Mouse (Mus musculus): ENCODE measurements around the gene Rap1gap. TPM values are rescaled to one million over a fixed set of nuclear protein-coding genes. Genes with fewer than 3 reads are reported as not detected.

Rap1gap gene
- polyA plus RNA-seq, 1 experiment from 2014 or later, result 17.5 TPM

DNA sequence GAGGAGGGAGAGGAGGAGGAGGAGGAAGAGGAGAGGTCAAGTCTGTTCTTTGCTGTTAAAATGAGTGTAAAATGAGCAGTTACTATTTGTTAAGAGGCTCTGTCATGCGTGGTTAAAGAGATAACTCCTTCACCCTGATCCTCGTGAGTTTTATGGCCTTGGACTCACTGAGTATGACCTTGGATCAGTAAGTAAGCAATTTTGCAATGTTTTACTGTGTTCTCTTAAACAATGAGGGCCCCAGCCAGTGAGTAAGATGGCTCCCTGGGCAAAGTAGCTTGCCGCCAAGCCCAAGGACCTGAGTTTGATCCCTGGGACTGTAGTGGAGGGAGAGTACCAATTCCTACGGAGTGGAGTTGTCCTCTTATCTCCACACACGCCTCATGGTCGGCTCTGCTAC, 36.4 kb downstream of the Rap1gap start:
- no peaks in the 10 kb centered on the region for H3K36me3 ChIP-seq (ENCODE audit: control insufficient read depth, insufficient read depth, low read length)
- H3K4me1 ChIP-seq (ENCODE audit: control insufficient read depth, insufficient read depth, low read length), result peaks cover 6% of the 10 kb centered on the region; the same call in 1 of the 2 replicates
- WGBS, result 58% methylated on average over 6 of the region's 6 CpGs
- no peak overlapping the region for H3K9ac ChIP-seq (replicated peaks; ENCODE audit: low read depth, low read length)
- H3K4me3 ChIP-seq (ENCODE audit: low read depth, low read length), result no peak overlapping the region
- no peak for ATAC-seq (ENCODE audit: insufficient number of reproducible peaks, insufficient read depth, low FRiP score, low read depth)
- H3K9me3 ChIP-seq (ENCODE audit: control insufficient read depth, low read depth, low read length), result no peaks in the 10 kb centered on the region
- no peak overlapping the region for H3K27ac ChIP-seq (ENCODE audit: low read length)
- no peaks in the 10 kb centered on the region for H3K27me3 ChIP-seq (ENCODE audit: control insufficient read depth, insufficient read depth, low read length)
- H3K4me2 ChIP-seq (replicated peaks; ENCODE audit: low read depth, low read length), result no peak overlapping the region

DNA sequence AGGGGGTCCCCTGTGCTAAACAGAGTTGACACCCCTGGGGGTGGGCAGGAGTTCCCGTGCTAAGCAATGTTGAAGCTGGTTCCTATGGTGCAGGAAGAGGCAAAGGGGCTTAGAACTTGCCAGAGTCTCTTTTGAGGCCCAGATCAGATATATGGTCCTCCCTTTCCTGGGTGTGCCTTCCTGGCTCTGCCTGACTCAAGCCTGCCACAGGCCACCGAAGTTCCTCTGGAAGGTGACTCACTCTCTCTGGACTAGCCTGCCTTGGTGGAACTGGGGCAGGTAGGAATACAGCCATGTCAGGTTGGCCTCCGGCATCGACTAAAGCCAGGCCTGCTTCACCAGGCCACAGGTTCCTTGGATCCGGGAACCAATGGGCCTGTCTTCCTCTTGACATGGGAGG, 38.6 kb downstream of the Rap1gap start:
- Histone ChIP-seq H3K4me2 (replicated peaks; ENCODE audit: low read depth, low read length) (no peak overlapping the region), H3K4me1 (ENCODE audit: control insufficient read depth, insufficient read depth, low read length) (peaks cover 18% of the 10 kb centered on the region), H3K27me3 (ENCODE audit: control insufficient read depth, insufficient read depth, low read length) (no peaks in the 10 kb centered on the region), H3K36me3 (ENCODE audit: control insufficient read depth, insufficient read depth, low read length) (no peaks in the 10 kb centered on the region), H3K9me3 (ENCODE audit: control insufficient read depth, low read depth, low read length) (no peaks in the 10 kb centered on the region), H3K9ac (replicated peaks; ENCODE audit: low read depth, low read length) (no peak overlapping the region), H3K4me3 (ENCODE audit: low read depth, low read length) (no peak overlapping the region), H3K27ac (ENCODE audit: low read length) (no peak overlapping the region)
- whole genome bisulfite sequencing, result 89% methylated on average over 5 of the region's 5 CpGs
- ATAC-seq (ENCODE audit: insufficient number of reproducible peaks, insufficient read depth, low FRiP score, low read depth), result no peak

DNA sequence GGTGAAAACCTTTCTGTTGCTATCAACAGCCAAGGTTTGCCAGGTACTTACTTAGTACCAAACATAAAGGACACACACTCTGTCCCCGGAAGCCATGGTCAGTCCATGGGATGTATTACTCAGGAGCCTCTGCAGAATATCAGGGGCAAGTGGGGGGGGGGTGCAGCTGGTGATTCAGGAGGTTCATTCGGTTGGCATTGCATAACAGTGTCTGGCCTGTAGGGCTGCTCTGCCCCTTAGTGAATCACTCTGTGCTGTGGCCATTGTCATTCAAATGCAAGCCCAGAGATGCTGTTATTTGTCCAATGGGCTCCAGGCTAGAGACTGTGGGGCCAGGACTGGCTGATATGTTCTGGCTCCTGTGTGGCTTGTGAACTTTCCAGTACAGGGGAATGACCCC, 40.0 kb downstream of the Rap1gap start:
- 70% methylated on average over 2 of the region's 2 CpGs for WGBS
- H3K36me3 ChIP-seq (ENCODE audit: control insufficient read depth, insufficient read depth, low read length), result no peaks in the 10 kb centered on the region
- no peaks in the 10 kb centered on the region for H3K27me3 ChIP-seq (ENCODE audit: control insufficient read depth, insufficient read depth, low read length)
- H3K9me3 ChIP-seq (ENCODE audit: control insufficient read depth, low read depth, low read length), result no peaks in the 10 kb centered on the region
- no peak for ATAC-seq (ENCODE audit: insufficient number of reproducible peaks, insufficient read depth, low FRiP score, low read depth)
- no peak overlapping the region for H3K9ac ChIP-seq (replicated peaks; ENCODE audit: low read depth, low read length)
- H3K4me1 ChIP-seq (ENCODE audit: control insufficient read depth, insufficient read depth, low read length), result peaks cover 32% of the 10 kb centered on the region
- H3K4me2 ChIP-seq (replicated peaks; ENCODE audit: low read depth, low read length), result no peak overlapping the region
- no peak overlapping the region for H3K4me3 ChIP-seq (ENCODE audit: low read depth, low read length)
- no peak overlapping the region for H3K27ac ChIP-seq (ENCODE audit: low read length)

DNA sequence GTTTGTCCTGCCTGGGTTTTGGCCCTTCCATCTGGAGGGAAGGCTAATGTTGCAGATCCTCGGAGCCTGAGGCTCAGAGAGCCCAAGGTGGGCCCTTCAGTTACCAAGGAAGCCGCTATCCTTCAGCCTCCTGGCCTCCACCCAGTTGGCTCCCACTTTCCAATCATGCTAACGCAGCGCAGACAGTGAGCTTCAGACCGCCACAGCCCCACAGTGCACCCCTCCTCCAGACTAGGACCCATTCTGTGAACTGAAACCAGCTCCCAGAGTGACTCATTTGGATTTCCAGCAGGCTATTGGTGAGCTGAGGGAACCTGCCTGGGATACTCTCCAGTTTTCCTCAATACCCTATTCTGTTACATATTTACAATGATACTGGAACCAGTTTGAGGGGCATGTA, 40.9 kb downstream of the Rap1gap start:
- WGBS, result 64% methylated on average over 5 of the region's 5 CpGs
- no peaks in the 10 kb centered on the region for H3K9me3 ChIP-seq (ENCODE audit: control insufficient read depth, low read depth, low read length)
- H3K36me3 ChIP-seq (ENCODE audit: control insufficient read depth, insufficient read depth, low read length), result no peaks in the 10 kb centered on the region
- H3K4me1 ChIP-seq (ENCODE audit: control insufficient read depth, insufficient read depth, low read length), result peaks cover 33% of the 10 kb centered on the region
- H3K9ac ChIP-seq (replicated peaks; ENCODE audit: low read depth, low read length), result no peak overlapping the region
- H3K4me3 ChIP-seq (ENCODE audit: low read depth, low read length), result no peak overlapping the region
- no peaks in the 10 kb centered on the region for H3K27me3 ChIP-seq (ENCODE audit: control insufficient read depth, insufficient read depth, low read length)
- 0 out of 2 replicates have a peak overlapping the region, but pooled peaks have one; percentile 11 for H3K27ac ChIP-seq (ENCODE audit: low read length)
- no peak overlapping the region for H3K4me2 ChIP-seq (replicated peaks; ENCODE audit: low read depth, low read length)
- no peak for ATAC-seq (ENCODE audit: insufficient number of reproducible peaks, insufficient read depth, low FRiP score, low read depth)

DNA sequence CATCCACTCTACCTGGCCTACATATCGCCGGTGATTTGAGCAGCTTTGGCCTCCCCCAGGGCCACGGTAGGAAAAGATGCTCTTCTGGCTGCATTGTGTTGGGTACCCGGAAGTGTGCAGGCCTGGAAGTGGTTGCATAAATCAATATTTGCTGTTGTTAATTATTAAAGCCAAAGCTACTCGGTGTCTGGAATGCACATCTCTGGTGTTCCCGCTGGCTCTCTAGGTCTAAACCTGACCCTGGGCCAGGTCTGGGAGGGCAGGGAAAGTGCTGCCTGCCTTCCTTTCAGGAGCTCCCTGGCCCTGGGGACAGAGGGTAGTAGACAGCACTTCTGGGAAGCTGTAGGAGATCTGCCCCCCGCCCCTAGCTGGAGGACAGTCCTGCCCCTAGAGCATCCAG, 42.0 kb downstream of the Rap1gap start:
- H3K9me3 ChIP-seq (ENCODE audit: control insufficient read depth, low read depth, low read length), result no peaks in the 10 kb centered on the region
- no peak overlapping the region; the same call in 1 of the 2 replicates for H3K9ac ChIP-seq (replicated peaks; ENCODE audit: low read depth, low read length)
- no peaks in the 10 kb centered on the region for H3K36me3 ChIP-seq (ENCODE audit: control insufficient read depth, insufficient read depth, low read length)
- H3K27ac ChIP-seq (ENCODE audit: low read length), result peak overlapping the region; percentile 81
- H3K4me1 ChIP-seq (ENCODE audit: control insufficient read depth, insufficient read depth, low read length), result peaks cover 29% of the 10 kb centered on the region
- 0 out of 2 replicates have a peak overlapping the region, but pooled peaks have one; percentile 57 for H3K4me3 ChIP-seq (ENCODE audit: low read depth, low read length)
- no peaks in the 10 kb centered on the region for H3K27me3 ChIP-seq (ENCODE audit: control insufficient read depth, insufficient read depth, low read length)
- ATAC-seq (ENCODE audit: insufficient number of reproducible peaks, insufficient read depth, low FRiP score, low read depth), result no peak
- peak overlapping the region; percentile 82 for H3K4me2 ChIP-seq (replicated peaks; ENCODE audit: low read depth, low read length)
- WGBS, result 57% methylated on average over 7 of the region's 7 CpGs

DNA sequence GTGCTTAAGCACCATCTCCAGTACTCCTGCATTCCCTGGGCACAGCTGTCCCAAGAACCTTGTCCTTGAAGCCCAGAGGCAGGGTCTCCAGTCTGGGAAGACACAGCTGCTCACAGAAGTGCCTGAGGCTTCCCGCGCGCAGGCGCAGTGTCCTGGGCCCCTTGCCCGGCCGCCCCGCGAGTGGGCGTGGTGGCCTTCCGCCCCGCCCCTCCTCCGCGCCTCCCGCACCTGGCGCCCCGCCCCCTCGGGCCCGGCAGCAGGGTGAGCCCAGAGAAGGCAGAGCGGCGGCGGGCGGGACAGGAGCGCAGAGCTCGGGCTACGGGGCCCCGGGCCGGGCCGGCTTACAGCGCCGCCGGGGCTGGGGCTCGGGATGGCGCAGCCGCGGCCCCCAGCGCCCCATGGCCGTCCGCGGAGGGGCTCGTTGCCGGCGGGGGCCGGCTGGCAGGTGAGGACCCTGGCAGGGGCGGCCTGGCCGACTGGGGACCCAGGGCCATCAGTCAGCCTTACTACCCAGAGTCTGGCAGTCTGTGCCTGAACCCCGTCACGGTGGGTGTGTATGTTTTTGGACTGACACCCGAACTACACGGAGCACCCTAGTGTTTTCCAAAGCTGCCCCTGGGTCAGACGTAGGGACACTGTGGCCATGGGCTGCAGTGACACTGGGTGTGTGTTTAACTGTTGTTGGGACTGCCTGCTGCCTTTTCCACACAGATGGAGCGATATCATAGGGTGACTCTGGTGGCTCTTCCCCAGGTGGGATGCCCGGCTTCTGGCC, 42.9 kb downstream of the Rap1gap start:
- H3K9ac ChIP-seq (replicated peaks; ENCODE audit: low read depth, low read length), result peak overlapping the region; percentile 68
- H3K4me1 ChIP-seq (ENCODE audit: control insufficient read depth, insufficient read depth, low read length), result peaks cover 29% of the 10 kb centered on the region
- peak overlapping the region; percentile 81 for H3K27ac ChIP-seq (ENCODE audit: low read length)
- peak overlapping the region; percentile 57 for H3K4me3 ChIP-seq (ENCODE audit: low read depth, low read length)
- H3K27me3 ChIP-seq (ENCODE audit: control insufficient read depth, insufficient read depth, low read length), result no peaks in the 10 kb centered on the region
- WGBS, result 5% methylated on average over 49 of the region's 52 CpGs
- peak overlapping the region; percentile 82 for H3K4me2 ChIP-seq (replicated peaks; ENCODE audit: low read depth, low read length)
- no peaks in the 10 kb centered on the region for H3K9me3 ChIP-seq (ENCODE audit: control insufficient read depth, low read depth, low read length)
- H3K36me3 ChIP-seq (ENCODE audit: control insufficient read depth, insufficient read depth, low read length), result no peaks in the 10 kb centered on the region
- ATAC-seq (ENCODE audit: insufficient number of reproducible peaks, insufficient read depth, low FRiP score, low read depth), result peak; percentile 87

DNA sequence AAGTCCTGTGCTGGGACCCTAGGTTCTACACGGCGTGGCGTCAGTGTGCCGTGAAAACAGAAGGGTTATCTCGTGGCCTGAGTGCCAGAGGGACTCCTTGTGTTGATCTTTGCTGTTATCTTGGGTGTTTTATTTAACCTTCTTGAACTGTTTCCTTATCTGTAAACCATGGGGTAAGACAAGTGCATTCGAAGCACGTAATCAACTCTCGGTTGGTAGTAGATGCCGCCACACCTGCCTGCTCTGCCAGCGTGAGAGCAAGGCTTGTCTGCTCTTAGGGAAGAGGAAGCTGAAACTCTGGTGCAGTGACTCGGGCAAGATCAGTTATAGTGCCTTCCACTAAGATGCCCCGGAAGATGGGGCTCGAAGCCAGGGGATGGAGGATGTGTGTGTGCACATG, 48.4 kb downstream of the Rap1gap start:
- ATAC-seq (ENCODE audit: insufficient number of reproducible peaks, insufficient read depth, low FRiP score, low read depth), result 0 out of 2 replicates have a peak, but pooled peaks have one; percentile 25
- WGBS, result 65% methylated on average over 13 of the region's 13 CpGs
- no peak overlapping the region; the same call in 1 of the 2 replicates for H3K27ac ChIP-seq (ENCODE audit: low read length)

DNA sequence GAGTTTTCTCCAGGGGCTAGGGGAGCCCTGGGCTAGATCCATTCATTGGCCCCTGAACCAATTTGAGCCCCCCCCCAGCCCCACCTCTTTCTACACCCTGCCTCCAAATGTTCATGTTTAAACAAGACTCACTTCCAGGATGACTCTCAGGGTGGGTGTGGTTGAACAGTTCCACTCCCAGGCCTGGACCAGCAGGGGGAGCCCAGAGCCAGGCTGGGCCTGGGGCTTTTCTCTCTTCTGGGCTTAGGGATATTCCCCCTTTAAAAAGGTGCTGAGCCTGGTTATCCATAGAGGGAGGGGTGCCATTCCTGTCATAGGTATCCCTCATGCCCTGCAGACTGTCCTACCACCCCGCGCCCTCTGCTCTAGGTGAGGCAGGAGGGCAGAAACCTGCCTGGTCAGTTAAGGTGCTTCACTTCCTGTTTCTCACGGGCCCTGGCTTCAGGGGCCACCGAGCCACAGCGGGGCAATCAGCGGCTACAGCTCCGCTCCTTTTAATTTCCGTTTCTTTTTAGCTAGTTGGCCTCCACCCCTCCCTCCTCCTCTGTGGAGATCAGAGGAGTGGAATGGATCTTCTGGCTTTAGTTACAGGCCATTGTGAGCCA, 49.6 kb downstream of the Rap1gap start:
- no peak overlapping the region for H3K4me2 ChIP-seq (replicated peaks; ENCODE audit: low read depth, low read length)
- ATAC-seq (ENCODE audit: insufficient number of reproducible peaks, insufficient read depth, low FRiP score, low read depth), result peak; percentile 42; the same call in 1 of the 2 replicates
- no peaks in the 10 kb centered on the region for H3K9me3 ChIP-seq (ENCODE audit: control insufficient read depth, low read depth, low read length)
- no peak overlapping the region for H3K27ac ChIP-seq (ENCODE audit: low read length)
- H3K9ac ChIP-seq (replicated peaks; ENCODE audit: low read depth, low read length), result no peak overlapping the region
- WGBS, result 42% methylated on average over 8 of the region's 8 CpGs
- no peak overlapping the region for H3K4me3 ChIP-seq (ENCODE audit: low read depth, low read length)
- H3K4me1 ChIP-seq (ENCODE audit: control insufficient read depth, insufficient read depth, low read length), result peaks cover 6% of the 10 kb centered on the region
- H3K36me3 ChIP-seq (ENCODE audit: control insufficient read depth, insufficient read depth, low read length), result no peaks in the 10 kb centered on the region
- no peaks in the 10 kb centered on the region for H3K27me3 ChIP-seq (ENCODE audit: control insufficient read depth, insufficient read depth, low read length)

More for the DNA sequence above, 48.4 kb downstream of the Rap1gap start:
- Histone ChIP-seq H3K27me3 (ENCODE audit: control insufficient read depth, insufficient read depth, low read length) (no peaks in the 10 kb centered on the region), H3K4me1 (ENCODE audit: control insufficient read depth, insufficient read depth, low read length) (peaks cover 15% of the 10 kb centered on the region; the same call in 1 of the 2 replicates), H3K4me3 (ENCODE audit: low read depth, low read length) (no peak overlapping the region), H3K36me3 (ENCODE audit: control insufficient read depth, insufficient read depth, low read length) (no peaks in the 10 kb centered on the region), H3K4me2 (replicated peaks; ENCODE audit: low read depth, low read length) (no peak overlapping the region), H3K9me3 (ENCODE audit: control insufficient read depth, low read depth, low read length) (no peaks in the 10 kb centered on the region), H3K9ac (replicated peaks; ENCODE audit: low read depth, low read length) (no peak overlapping the region)

Measured in stomach, embryonic 14.5 days (tissue).